Mouse (Mus musculus) heart, adult 8-10 months (tissue): Measurements from ENCODE around the gene Gm3383. TPM values are rescaled to one million over a fixed set of nuclear protein-coding genes. Genes with fewer than 3 reads are reported as not detected.
"Not testable (repeated sequence)": the region's sequence is repeated elsewhere in the genome, so short reads cannot be mapped to it uniquely, and the experiment has no call there.

Experiments used
- DNase-seq: peaks from one replicate; pipeline ENCODE4 v3.0.0; 2022; ENCODE audit warnings: low spot score
- total RNA-seq, 4 experiments: library from RNA; stranded (reverse); gene quantifications; 2 replicates each; pipeline ENCODE4 v1.2.4; 2022

Gene Gm3383
- total RNA-seq, result under 1 TPM in 3 of 4 experiments, not detected in 1; 0.30 to 0.63 (median 0.37) TPM

GRCm38 (mm10) chr14:5807882-5808281 is at the start of gene Gm3383:
Gene Gm3383 (minus strand): TSS chr14:5807982.
- not testable (repeated sequence) for DNase-seq

GRCm38 (mm10) chr14:5855911-5856310 is 48.1 kb upstream of the Gm3383 start:
- DNase-seq, result not testable (repeated sequence)

- DNase-seq, result not testable (repeated sequence)
Measured at GRCm38 (mm10) chr14:5830229-5830628, 22.4 kb upstream of the Gm3383 start, which contains the start of gene Gm3424. Gene Gm3424 (minus strand): TSS chr14:5830329.

- not testable (repeated sequence) for DNase-seq
Measured at GRCm38 (mm10) chr14:5812699-5813356, 5.0 kb upstream of the Gm3383 start.

- DNase-seq, result not testable (repeated sequence)
Measured at GRCm38 (mm10) chr14:5741477-5741876, 66.3 kb downstream of the Gm3383 start, which contains the start of gene Gm3373. Gene Gm3373 (minus strand): TSS chr14:5741577.

GRCm38 (mm10) chr14:5687357-5687756 is 120.4 kb downstream of the Gm3383 start, which contains the start of gene Gm9603:
Gene Gm9603 (minus strand): TSS chr14:5687457.
- not testable (repeated sequence) for DNase-seq

GRCm38 (mm10) chr14:5632928-5633327 is 174.9 kb downstream of the Gm3383 start, which contains the start of gene Gm8265:
Gene Gm8265 (minus strand): TSS chr14:5633028.
- DNase-seq, result not testable (repeated sequence)

Other genes with a start within 250 kb of the Gm3383 start
- gene Gm8265, start 175.0 kb downstream of the Gm3383 start, total RNA-seq, result not detected
- not detected for gene Gm9603, start 120.5 kb downstream of the Gm3383 start, total RNA-seq
- gene Gm3373, start 66.4 kb downstream of the Gm3383 start, total RNA-seq, result under 1 TPM in 1 of 4 experiments, not detected in 3; 0.54 TPM
- not detected for gene Gm3424, start 22.3 kb upstream of the Gm3383 start, total RNA-seq
- gene Gm8237, start 72.4 kb upstream of the Gm3383 start, total RNA-seq, result under 1 TPM in 1 of 4 experiments, not detected in 3; 0.25 TPM
- gene Gm3248, start 153.8 kb upstream of the Gm3383 start, total RNA-seq, result under 1 TPM in 1 of 4 experiments, not detected in 3; 0.28 TPM
- gene Gm3453, start 171.2 kb upstream of the Gm3383 start, total RNA-seq, result not detected